Mouse (Mus musculus): ENCODE measurements around the gene Rassf10.
"Not testable (repeated sequence)": the region's sequence is repeated elsewhere in the genome, so short reads cannot be mapped to it uniquely, and the experiment has no call there.

GRCm38 (mm10) chr7:112935876-112936275 is 17.9 kb upstream of the Rassf10 start:
- not testable (repeated sequence) for TF ChIP-seq EP300, CTCF (IDR thresholded peaks at IDR 0.05; ENCODE audit: low read depth)

Measured in heart, postnatal 0 days (tissue).